Mouse (Mus musculus): ENCODE results near the gene Glce.
A peak's percentile ranks its signal among the peaks of the same experiment; 100 is the strongest.

DNA sequence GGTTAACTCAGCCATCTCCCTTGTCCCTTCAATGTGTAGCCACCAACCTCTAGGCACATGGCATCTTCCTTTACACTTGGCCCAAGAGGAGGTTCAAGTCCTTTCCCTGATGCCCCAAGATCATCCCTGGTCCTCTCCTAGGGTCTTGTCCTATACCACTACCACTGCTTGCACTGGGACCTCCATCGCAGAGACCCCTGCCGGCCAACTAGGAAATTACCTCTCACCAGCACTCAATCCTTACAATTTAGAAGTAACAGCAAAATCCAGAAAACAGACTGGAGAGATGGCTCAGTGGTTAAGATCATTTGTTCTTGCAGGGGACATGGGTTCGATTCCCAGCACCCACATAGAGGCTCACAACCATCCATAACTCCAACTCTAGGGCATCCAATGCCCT lies 107.0 kb downstream of the Glce start:
- TF ChIP-seq CTCF (IDR thresholded peaks at IDR 0.05; ENCODE audit: low read depth), result 0 out of 2 replicates have a peak, but pooled peaks have one; percentile 6
- TF ChIP-seq EP300 (IDR thresholded peaks at IDR 0.05; ENCODE audit: low read depth), result no peak

All from heart, postnatal 0 days (tissue).